Mouse (Mus musculus) heart, adult 18-20 months (tissue): ENCODE results near the gene Nck2. TPM values are rescaled to one million over a fixed set of nuclear protein-coding genes. Genes with fewer than 3 reads are reported as not detected.

Experiments used
- DNase-seq, 2 experiments: peaks; one replicate each; pipeline ENCODE4 v3.0.0; 2021 to 2022; ENCODE audit warnings: mixed read lengths in 1 of 2
- total RNA-seq, 2 experiments: library from RNA; stranded (reverse); gene quantifications; 2 replicates each; pipeline ENCODE4 v1.2.3; 2021

The Nck2 gene
- total RNA-seq, 2 experiments from 2014 or later, result 12.9 to 13.0 TPM

GRCm38 (mm10) chr1:43433853-43434252 is 10.5 kb upstream of the Nck2 start:
- peak; percentile 43 to 50 for DNase-seq

GRCm38 (mm10) chr1:43436554-43436953 is 7.8 kb upstream of the Nck2 start:
- DNase-seq, result peak in 1 of 2 experiments; percentile 40

- DNase-seq, result no peak
Measured at GRCm38 (mm10) chr1:43439261-43439660, 5.1 kb upstream of the Nck2 start.

- no peak for DNase-seq
Measured at GRCm38 (mm10) chr1:43442568-43442967, 1.8 kb upstream of the Nck2 start.

GRCm38 (mm10) chr1:43445170-43446088 is 1.1 kb downstream of the Nck2 start:
- peak; percentile 84 to 86 for DNase-seq

GRCm38 (mm10) chr1:43446089-43446533 is 1.7 kb downstream of the Nck2 start:
- DNase-seq, result peak; percentile 59 to 72

GRCm38 (mm10) chr1:43446731-43447601 is 2.6 kb downstream of the Nck2 start:
- peak; percentile 65 to 68 for DNase-seq

GRCm38 (mm10) chr1:43447602-43448287 is 3.4 kb downstream of the Nck2 start:
- no peak for DNase-seq

GRCm38 (mm10) chr1:43450811-43451210 is 6.4 kb downstream of the Nck2 start:
- DNase-seq, result no peak

- no peak for DNase-seq
Measured at GRCm38 (mm10) chr1:43453683-43454082, 9.3 kb downstream of the Nck2 start.

- no peak for DNase-seq
Measured at GRCm38 (mm10) chr1:43454741-43455140, 10.4 kb downstream of the Nck2 start.

- DNase-seq, result no peak
Measured at GRCm38 (mm10) chr1:43455196-43455595, 10.8 kb downstream of the Nck2 start.

- no peak for DNase-seq
Measured at GRCm38 (mm10) chr1:43457012-43457766, 12.8 kb downstream of the Nck2 start.

GRCm38 (mm10) chr1:43460468-43460867 is 16.1 kb downstream of the Nck2 start:
- DNase-seq, result no peak

- peak; percentile 42 to 54 for DNase-seq
Measured at GRCm38 (mm10) chr1:43462666-43463065, 18.3 kb downstream of the Nck2 start.

- DNase-seq, result no peak
Measured at GRCm38 (mm10) chr1:43463941-43464682, 19.7 kb downstream of the Nck2 start.

- no peak for DNase-seq
Measured at GRCm38 (mm10) chr1:43464976-43465375, 20.6 kb downstream of the Nck2 start.

- DNase-seq, result no peak
Measured at GRCm38 (mm10) chr1:43465957-43466624, 21.7 kb downstream of the Nck2 start.

GRCm38 (mm10) chr1:43467656-43468055 is 23.3 kb downstream of the Nck2 start:
- DNase-seq, result peak; percentile 51 to 65

GRCm38 (mm10) chr1:43468207-43468606 is 23.8 kb downstream of the Nck2 start:
- no peak for DNase-seq
